Mouse (Mus musculus) thymus, postnatal 14 days (tissue): ENCODE measurements at regions not wholly inside any gene's neighbourhood (a gene's known extent, or its start where the extent isn't known, plus 50 kb on each side); places are given as distances from the start of the nearest gene placed in this dataset.
"Not testable (repeated sequence)": the region's sequence is repeated elsewhere in the genome, so short reads cannot be mapped to it uniquely, and the experiment has no call there.

Experiments used
- DNase-seq: peaks from one replicate; pipeline ENCODE4 v3.0.0; 2021

GRCm38 (mm10) chr12:8447612-8448011, 52.2 kb downstream of the Rhob start:
- DNase-seq = no peak

- no peak for DNase-seq
These were observed 52.8 kb downstream of the Rhob start for GRCm38 (mm10) chr12:8447025-8447424.

GRCm38 (mm10) chr12:8444975-8445853, 54.6 kb downstream of the Rhob start:
- no peak for DNase-seq

- no peak for DNase-seq
These were observed 55.8 kb downstream of the Rhob start for GRCm38 (mm10) chr12:8443917-8444453.

GRCm38 (mm10) chr12:8443253-8443661, 56.6 kb downstream of the Rhob start:
- no peak for DNase-seq

GRCm38 (mm10) chr12:8441275-8441674, 58.5 kb downstream of the Rhob start:
- no peak for DNase-seq

GRCm38 (mm10) chr12:8440373-8440772, 59.4 kb downstream of the Rhob start:
- DNase-seq = no peak

GRCm38 (mm10) chr12:8439957-8440356, 59.9 kb downstream of the Rhob start:
- no peak for DNase-seq

- no peak for DNase-seq
These were observed 60.3 kb downstream of the Rhob start for GRCm38 (mm10) chr12:8439486-8439885.

GRCm38 (mm10) chr12:8438638-8439037, 61.2 kb downstream of the Rhob start:
- DNase-seq = no peak

- DNase-seq = no peak
These were observed 62.7 kb downstream of the Rhob start for GRCm38 (mm10) chr12:8436976-8437580.

GRCm38 (mm10) chr12:8436553-8436952, 63.3 kb downstream of the Rhob start:
- DNase-seq = no peak

GRCm38 (mm10) chr12:8435651-8436348, 64.0 kb downstream of the Rhob start:
- DNase-seq = not testable (repeated sequence)

- DNase-seq = peak; percentile 7
These were observed 71.4 kb downstream of the Rhob start for GRCm38 (mm10) chr12:8428228-8428990.

- DNase-seq = no peak
These were observed 75.3 kb downstream of the Rhob start for GRCm38 (mm10) chr12:8424515-8424914.

GRCm38 (mm10) chr12:8422676-8423075, 77.1 kb downstream of the Rhob start:
- no peak for DNase-seq

GRCm38 (mm10) chr12:8421271-8421567, 78.6 kb downstream of the Rhob start:
- no peak for DNase-seq

- DNase-seq = no peak
These were observed 79.1 kb downstream of the Rhob start for GRCm38 (mm10) chr12:8420511-8421270.

- no peak for DNase-seq
These were observed 80.9 kb downstream of the Rhob start for GRCm38 (mm10) chr12:8418890-8419289.

GRCm38 (mm10) chr12:8417127-8417790, 82.5 kb downstream of the Rhob start:
- DNase-seq = no peak

- DNase-seq = no peak
These were observed 87.7 kb downstream of the Rhob start for GRCm38 (mm10) chr12:8412125-8412524.
